21 mouse cellular contexts compared by ENCODE assay signal in genomic region chr13:65262086-65262485, GRCm38 (mm10). TPM values are rescaled to one million over a fixed set of nuclear protein-coding genes. Genes with fewer than 3 reads are reported as not detected.
"Had no signal": no experiment of that assay in that cellular context is flagged by ENCODE, and none has a peak within 500 bp of the region (broad histone marks: within the 10 kb centered on the region; RNA-seq: fewer than 3 reads in every experiment).

No protein-coding gene starts in this region.

- H3K27me3 ChIP-seq: neural tube, embryonic 13.5 days; neural tube, embryonic 15.5 days; stomach, embryonic 15.5 days had no signal

- H3K4me3 ChIP-seq: neural tube, embryonic 13.5 days; neural tube, embryonic 15.5 days; stomach, embryonic 15.5 days had no signal

- H3K4me2 ChIP-seq: neural tube, embryonic 13.5 days; neural tube, embryonic 15.5 days; stomach, embryonic 15.5 days had no signal

- H3K27ac ChIP-seq: neural tube, embryonic 13.5 days; neural tube, embryonic 15.5 days; stomach, embryonic 15.5 days; stomach, postnatal 0 days had no signal

- H3K9ac ChIP-seq: neural tube, embryonic 13.5 days; neural tube, embryonic 15.5 days; stomach, embryonic 15.5 days had no signal

- H3K4me1 ChIP-seq: neural tube, embryonic 13.5 days; neural tube, embryonic 15.5 days had no signal

- DNase-seq: retina, postnatal 1 day; right cerebral cortex, adult 18-20 months; right cerebral cortex, postnatal 14 days; right cerebral cortex, postnatal 25 days; right cerebral cortex, postnatal 4 days; spleen, adult 18-20 months; thymus, adult 18-20 months; thymus, adult 2 months; thymus, postnatal 14 days; thymus, postnatal 25 days; thymus, postnatal 36 days; thymus, postnatal 4 days had no signal

RNA-seq across cellular contexts. Expression of gene Gm10775, which starts 2.7 kb away (rescaled TPM):
- polyA plus RNA-seq: small intestine, adult 2 months; spleen, adult 2 months; stomach, embryonic 14.5 days; stomach, embryonic 15.5 days; stomach, embryonic 16.5 days; stomach, postnatal 0 days; thymus, adult 2 months; thymus, postnatal 0 days had no signal

RNA-seq across cellular contexts. Expression of gene Nlrp4f, which starts 56.3 kb away (rescaled TPM):
- polyA plus RNA-seq: neural tube, embryonic 13.5 days; neural tube, embryonic 15.5 days; small intestine, adult 2 months; spleen, adult 2 months; stomach, embryonic 14.5 days; stomach, embryonic 15.5 days; stomach, embryonic 16.5 days; stomach, postnatal 0 days; thymus, postnatal 0 days had no signal
